Mouse (Mus musculus): ENCODE measurements at regions not wholly inside any gene's neighbourhood (a gene's known extent, or its start where the extent isn't known, plus 50 kb on each side); places are given as distances from the start of the nearest gene placed in this dataset.

DNA sequence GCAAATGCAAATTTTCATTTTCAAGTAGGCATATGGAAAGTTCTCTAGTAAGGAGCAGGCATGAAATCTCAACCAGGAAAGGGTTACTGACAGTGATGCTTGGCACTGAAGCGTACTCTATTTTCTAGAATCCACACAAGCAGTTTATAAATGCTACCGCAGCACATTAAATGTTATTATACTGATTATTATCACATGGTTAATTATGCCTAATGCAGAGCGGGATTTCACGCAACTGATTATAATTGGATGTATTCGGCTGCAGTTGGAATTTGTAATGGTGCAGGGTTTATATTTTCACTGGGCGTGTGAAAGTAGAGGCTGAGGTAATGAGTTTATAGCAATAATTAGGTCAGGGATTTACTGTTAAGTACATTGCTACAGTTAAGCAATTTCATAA is 221.4 kb downstream of the Gm11077 start:
- no peak for ATAC-seq
- H3K4me2 ChIP-seq (ENCODE audit: low read depth, low read length) = no peak overlapping the region
- WGBS (ENCODE audit: insufficient replicate concordance) = 88% methylated on average over 6 of the region's 6 CpGs
- no peaks in the 10 kb centered on the region for H3K9me3 ChIP-seq (ENCODE audit: low read length)
- no peak for TF ChIP-seq EP300 (IDR thresholded peaks at IDR 0.05; ENCODE audit: low read depth)
- TF ChIP-seq CTCF (IDR thresholded peaks at IDR 0.05; ENCODE audit: low read depth) = no peak
- no peak overlapping the region for H3K4me3 ChIP-seq (ENCODE audit: low read depth, low read length)
- H3K27me3 ChIP-seq (ENCODE audit: insufficient read depth, low read length) = no peaks in the 10 kb centered on the region
- no peaks in the 10 kb centered on the region for H3K4me1 ChIP-seq (ENCODE audit: insufficient read depth)
- H3K9ac ChIP-seq (replicated peaks) = no peak overlapping the region
- no peak overlapping the region for H3K27ac ChIP-seq (ENCODE audit: low read depth)
- DNase-seq = no peak
- no peaks in the 10 kb centered on the region for H3K36me3 ChIP-seq (replicated peaks; ENCODE audit: insufficient read depth, low read length)

DNA sequence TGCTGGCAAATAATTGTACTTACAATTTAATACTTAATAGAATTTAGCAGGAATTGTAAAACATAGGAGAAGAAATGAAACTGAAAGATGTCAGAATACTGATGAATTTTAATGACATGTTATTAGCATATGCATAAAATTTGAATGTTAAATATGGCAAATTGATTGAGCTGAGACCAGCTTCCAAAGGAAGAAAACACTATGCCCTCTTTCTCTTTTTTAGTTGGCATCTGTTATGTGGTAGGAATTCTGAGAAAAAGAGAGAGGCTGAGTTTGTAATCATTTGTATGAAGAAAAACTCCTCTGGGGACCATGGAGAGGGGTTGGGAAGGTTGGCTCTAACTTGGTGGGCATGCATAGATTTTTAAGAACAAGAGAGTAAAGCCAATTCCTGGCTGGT is 224.2 kb downstream of the Gm11077 start:
- no peak for DNase-seq
- Histone ChIP-seq H3K9me3 (ENCODE audit: low read length) (no peaks in the 10 kb centered on the region), H3K36me3 (replicated peaks; ENCODE audit: insufficient read depth, low read length) (no peaks in the 10 kb centered on the region), H3K4me1 (ENCODE audit: insufficient read depth) (no peaks in the 10 kb centered on the region), H3K27me3 (ENCODE audit: insufficient read depth, low read length) (no peaks in the 10 kb centered on the region), H3K27ac (ENCODE audit: low read depth) (no peak overlapping the region), H3K9ac (replicated peaks) (no peak overlapping the region), H3K4me2 (ENCODE audit: low read depth, low read length) (no peak overlapping the region), H3K4me3 (ENCODE audit: low read depth, low read length) (no peak overlapping the region)
- TF ChIP-seq EP300 (IDR thresholded peaks at IDR 0.05; ENCODE audit: low read depth) = no peak
- no peak for TF ChIP-seq CTCF (IDR thresholded peaks at IDR 0.05; ENCODE audit: low read depth)
- ATAC-seq = no peak

DNA sequence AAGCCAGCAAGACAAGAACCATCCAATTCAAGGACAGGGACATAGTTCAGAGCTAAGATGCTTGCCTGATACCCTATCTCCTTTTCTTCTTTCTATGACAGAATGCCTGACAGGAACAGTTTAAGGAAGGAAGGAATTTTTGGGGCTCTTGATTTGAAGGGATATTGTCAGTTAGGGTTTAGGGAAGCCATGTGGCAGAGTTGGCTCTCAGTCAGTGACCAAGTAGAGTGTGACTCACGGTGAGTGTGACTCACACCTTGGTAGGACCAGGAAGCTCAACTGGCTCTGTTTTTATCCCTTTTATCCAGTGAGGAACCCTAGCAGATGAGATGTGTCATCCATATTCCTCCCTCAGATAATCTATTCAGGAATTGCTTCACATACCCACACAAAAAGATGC is 224.6 kb downstream of the Gm11077 start:
- Histone ChIP-seq H3K27ac (ENCODE audit: low read depth) (no peak overlapping the region), H3K4me3 (ENCODE audit: low read depth, low read length) (no peak overlapping the region), H3K27me3 (ENCODE audit: insufficient read depth, low read length) (no peaks in the 10 kb centered on the region), H3K36me3 (replicated peaks; ENCODE audit: insufficient read depth, low read length) (no peaks in the 10 kb centered on the region), H3K9me3 (ENCODE audit: low read length) (no peaks in the 10 kb centered on the region), H3K4me2 (ENCODE audit: low read depth, low read length) (no peak overlapping the region), H3K9ac (replicated peaks) (no peak overlapping the region), H3K4me1 (ENCODE audit: insufficient read depth) (no peaks in the 10 kb centered on the region)
- TF ChIP-seq CTCF (IDR thresholded peaks at IDR 0.05; ENCODE audit: low read depth) (no peak), EP300 (IDR thresholded peaks at IDR 0.05; ENCODE audit: low read depth) (no peak)
- ATAC-seq = no peak
- 76% methylated on average over 1 of the region's 1 CpGs for WGBS (ENCODE audit: insufficient replicate concordance)
- no peak for DNase-seq

DNA sequence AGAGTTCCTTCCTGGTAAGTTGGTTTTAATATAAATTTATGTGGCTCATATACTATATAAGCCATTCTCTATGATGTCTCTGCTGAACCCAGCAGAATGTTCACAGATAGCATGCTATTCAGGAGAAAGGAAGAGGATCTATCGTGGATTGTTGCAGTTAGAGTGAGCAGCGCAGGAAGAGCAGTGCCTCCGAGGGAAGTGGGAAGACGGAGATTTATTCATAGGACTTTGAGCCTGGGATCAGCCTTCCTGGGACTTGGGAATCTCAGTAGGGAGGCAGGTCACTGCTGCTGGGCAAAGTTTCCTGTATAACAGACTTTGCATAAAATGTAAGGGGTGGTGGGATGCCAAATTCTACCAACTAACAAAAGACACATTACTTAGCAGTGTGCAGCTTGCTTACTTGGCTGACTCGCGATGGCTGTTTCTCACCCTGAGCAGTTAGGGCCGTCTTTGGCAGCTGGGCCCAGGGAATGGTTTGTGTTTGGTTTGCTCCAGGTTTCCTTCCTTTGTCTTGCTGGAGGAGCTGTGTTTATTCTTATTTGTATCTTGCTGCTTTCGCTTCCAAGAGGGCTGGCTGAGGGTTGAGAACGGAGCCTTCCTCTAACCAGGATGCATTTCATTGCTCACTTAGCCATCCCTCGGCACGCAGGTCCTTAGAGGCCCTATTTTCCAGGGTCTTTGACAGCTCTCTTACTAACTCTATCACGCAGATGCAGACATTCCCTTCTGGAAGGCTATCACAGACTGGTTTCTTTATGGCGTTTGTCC is 226.9 kb downstream of the Gm11077 start:
- no peaks in the 10 kb centered on the region for H3K4me1 ChIP-seq (ENCODE audit: insufficient read depth)
- H3K9me3 ChIP-seq (ENCODE audit: low read length) = no peaks in the 10 kb centered on the region
- WGBS (ENCODE audit: insufficient replicate concordance) = 37% methylated on average over 13 of the region's 13 CpGs
- no peaks in the 10 kb centered on the region for H3K27me3 ChIP-seq (ENCODE audit: insufficient read depth, low read length)
- no peaks in the 10 kb centered on the region for H3K36me3 ChIP-seq (replicated peaks; ENCODE audit: insufficient read depth, low read length)
- no peak overlapping the region for H3K27ac ChIP-seq (ENCODE audit: low read depth)
- ATAC-seq (no peak), DNase-seq (no peak)
- H3K4me2 ChIP-seq (ENCODE audit: low read depth, low read length) = no peak overlapping the region
- H3K4me3 ChIP-seq (ENCODE audit: low read depth, low read length) = no peak overlapping the region
- no peak overlapping the region for H3K9ac ChIP-seq (replicated peaks)
- TF ChIP-seq EP300 (IDR thresholded peaks at IDR 0.05; ENCODE audit: low read depth) (no peak), CTCF (IDR thresholded peaks at IDR 0.05; ENCODE audit: low read depth) (no peak)

DNA sequence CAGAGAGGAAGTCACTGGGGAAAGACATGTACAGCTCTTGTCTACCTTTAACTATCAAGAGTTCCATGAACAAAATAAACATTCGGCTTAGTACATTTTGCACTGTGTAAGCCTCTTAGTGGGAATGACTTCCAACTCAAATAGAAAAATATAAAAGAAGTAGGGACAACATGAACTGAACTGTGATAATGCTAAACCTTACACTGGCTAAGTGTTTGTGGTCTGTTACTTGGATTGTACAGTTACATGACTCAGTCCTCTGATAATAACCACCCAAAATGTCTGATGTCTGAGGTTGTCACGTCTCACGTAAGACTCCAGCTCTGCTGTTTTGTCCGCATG is 227.4 kb downstream of the Gm11077 start:
- no peak for TF ChIP-seq CTCF (IDR thresholded peaks at IDR 0.05; ENCODE audit: low read depth)
- TF ChIP-seq EP300 (IDR thresholded peaks at IDR 0.05; ENCODE audit: low read depth) = no peak
- no peak overlapping the region for H3K27ac ChIP-seq (ENCODE audit: low read depth)
- 75% methylated on average over 4 of the region's 4 CpGs for WGBS (ENCODE audit: insufficient replicate concordance)
- no peak overlapping the region for H3K9ac ChIP-seq (replicated peaks)
- DNase-seq (no peak), ATAC-seq (no peak)
- no peak overlapping the region for H3K4me2 ChIP-seq (ENCODE audit: low read depth, low read length)
- H3K4me1 ChIP-seq (ENCODE audit: insufficient read depth) = no peaks in the 10 kb centered on the region
- H3K9me3 ChIP-seq (ENCODE audit: low read length) = no peaks in the 10 kb centered on the region
- no peak overlapping the region for H3K4me3 ChIP-seq (ENCODE audit: low read depth, low read length)
- H3K27me3 ChIP-seq (ENCODE audit: insufficient read depth, low read length) = no peaks in the 10 kb centered on the region
- H3K36me3 ChIP-seq (replicated peaks; ENCODE audit: insufficient read depth, low read length) = no peaks in the 10 kb centered on the region

DNA sequence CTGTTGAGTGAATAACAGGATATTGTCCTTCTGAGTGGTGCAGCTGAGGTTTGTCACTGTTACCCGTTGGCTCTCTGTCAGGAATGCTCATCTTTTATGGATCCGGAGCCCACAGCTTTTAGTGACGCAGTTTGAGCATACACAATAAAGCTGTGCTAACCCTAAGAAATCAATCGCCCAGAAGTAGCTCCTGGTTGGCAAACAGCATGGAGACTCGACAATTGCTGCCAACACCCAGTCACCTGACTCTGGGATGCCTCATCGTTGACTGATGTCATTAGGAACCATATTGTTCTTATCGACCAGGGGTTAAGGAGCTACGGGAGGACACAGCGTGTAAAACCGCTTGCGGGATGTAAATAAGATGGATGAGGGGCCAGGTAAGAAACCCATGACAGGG is 232.9 kb downstream of the Gm11077 start:
- DNase-seq = no peak

DNA sequence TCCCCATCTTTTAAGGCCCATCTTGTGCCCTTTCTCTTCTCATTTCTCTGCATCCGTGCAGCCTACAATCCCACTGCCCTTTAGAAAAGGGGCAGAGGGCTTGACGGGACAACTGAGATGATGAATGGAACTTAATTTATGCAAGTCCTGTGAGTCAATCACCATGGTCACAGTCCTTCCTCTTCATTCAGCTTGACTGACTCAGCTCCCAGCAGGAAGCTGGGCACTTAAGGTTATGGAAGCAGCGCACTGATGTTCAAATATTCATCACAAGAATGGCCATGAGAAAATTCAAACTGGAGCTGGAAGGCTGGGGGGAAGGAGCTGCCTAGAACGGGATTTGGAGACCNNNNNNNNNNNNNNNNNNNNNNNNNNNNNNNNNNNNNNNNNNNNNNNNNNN is 233.5 kb downstream of the Gm11077 start:
- no peak overlapping the region for H3K9ac ChIP-seq (replicated peaks)
- ATAC-seq = no peak
- H3K9me3 ChIP-seq (ENCODE audit: low read length) = no peaks in the 10 kb centered on the region
- H3K27ac ChIP-seq (ENCODE audit: low read depth) = no peak overlapping the region
- DNase-seq = no peak
- no peak overlapping the region for H3K4me3 ChIP-seq (ENCODE audit: low read depth, low read length)
- TF ChIP-seq EP300 (IDR thresholded peaks at IDR 0.05; ENCODE audit: low read depth) (no peak), CTCF (IDR thresholded peaks at IDR 0.05; ENCODE audit: low read depth) (no peak)
- H3K36me3 ChIP-seq (replicated peaks; ENCODE audit: insufficient read depth, low read length) = no peaks in the 10 kb centered on the region
- no peaks in the 10 kb centered on the region for H3K4me1 ChIP-seq (ENCODE audit: insufficient read depth)
- H3K4me2 ChIP-seq (ENCODE audit: low read depth, low read length) = no peak overlapping the region
- 53% methylated on average over 4 of the region's 4 CpGs for WGBS (ENCODE audit: insufficient replicate concordance)
- no peaks in the 10 kb centered on the region for H3K27me3 ChIP-seq (ENCODE audit: insufficient read depth, low read length)

More for the DNA sequence above, 232.9 kb downstream of the Gm11077 start:
- Histone ChIP-seq H3K4me1 (ENCODE audit: insufficient read depth) (no peaks in the 10 kb centered on the region), H3K9me3 (ENCODE audit: low read length) (no peaks in the 10 kb centered on the region), H3K27ac (ENCODE audit: low read depth) (no peak overlapping the region), H3K9ac (replicated peaks) (no peak overlapping the region), H3K36me3 (replicated peaks; ENCODE audit: insufficient read depth, low read length) (no peaks in the 10 kb centered on the region), H3K4me2 (ENCODE audit: low read depth, low read length) (no peak overlapping the region), H3K4me3 (ENCODE audit: low read depth, low read length) (no peak overlapping the region), H3K27me3 (ENCODE audit: insufficient read depth, low read length) (no peaks in the 10 kb centered on the region)
- 83% methylated on average over 11 of the region's 11 CpGs for WGBS (ENCODE audit: insufficient replicate concordance)
- no peak for ATAC-seq
- TF ChIP-seq EP300 (IDR thresholded peaks at IDR 0.05; ENCODE audit: low read depth) (no peak), CTCF (IDR thresholded peaks at IDR 0.05; ENCODE audit: low read depth) (no peak)
